Mouse (Mus musculus) CD8-positive naive resting alpha-beta T cell, adult 2 months (primary cell): Measurements from ENCODE around the gene B3galt1.

Experiments used
- DNase-seq, 2 experiments: peaks; one replicate each; pipeline ENCODE4 v3.0.0; 2022; ENCODE audit warnings: low read depth in 2 of 2, low spot score in 2 of 2

B3galt1 gene

GRCm38 (mm10) chr2:67724249-67724648 lies 158.6 kb downstream of the B3galt1 start:
- DNase-seq: no peak

GRCm38 (mm10) chr2:67730771-67731170 lies 165.1 kb downstream of the B3galt1 start:
- DNase-seq: no peak

- DNase-seq: no peak
Observed at GRCm38 (mm10) chr2:67751585-67751984, 185.9 kb downstream of the B3galt1 start.

- DNase-seq: no peak
Observed at GRCm38 (mm10) chr2:67756507-67756906, 190.8 kb downstream of the B3galt1 start.

- DNase-seq: no peak
Observed at GRCm38 (mm10) chr2:67787536-67787935, 221.9 kb downstream of the B3galt1 start.

- no peak for DNase-seq
Observed at GRCm38 (mm10) chr2:67797561-67797960, 231.9 kb downstream of the B3galt1 start.

GRCm38 (mm10) chr2:67799981-67800380 lies 234.3 kb downstream of the B3galt1 start:
- DNase-seq: no peak

GRCm38 (mm10) chr2:67816149-67816548 lies 250.5 kb downstream of the B3galt1 start:
- no peak for DNase-seq

GRCm38 (mm10) chr2:67818014-67818413 lies 252.3 kb downstream of the B3galt1 start:
- no peak for DNase-seq

GRCm38 (mm10) chr2:67822360-67822759 lies 256.7 kb downstream of the B3galt1 start:
- DNase-seq: no peak

- no peak for DNase-seq
Observed at GRCm38 (mm10) chr2:67827697-67828096, 262.0 kb downstream of the B3galt1 start.

- DNase-seq: no peak
Observed at GRCm38 (mm10) chr2:67829055-67829915, 263.6 kb downstream of the B3galt1 start.

GRCm38 (mm10) chr2:67847806-67848205 lies 282.1 kb downstream of the B3galt1 start:
- no peak for DNase-seq

GRCm38 (mm10) chr2:67850725-67851124 lies 285.1 kb downstream of the B3galt1 start:
- DNase-seq: no peak

- DNase-seq: no peak
Observed at GRCm38 (mm10) chr2:67858340-67858739, 292.7 kb downstream of the B3galt1 start.

GRCm38 (mm10) chr2:67859004-67859403 lies 293.3 kb downstream of the B3galt1 start:
- DNase-seq: no peak

- DNase-seq: no peak
Observed at GRCm38 (mm10) chr2:67873368-67873767, 307.7 kb downstream of the B3galt1 start.

GRCm38 (mm10) chr2:67879836-67880235 lies 314.2 kb downstream of the B3galt1 start:
- DNase-seq: no peak

- no peak for DNase-seq
Observed at GRCm38 (mm10) chr2:67881713-67882281, 316.1 kb downstream of the B3galt1 start.

GRCm38 (mm10) chr2:67897956-67898689 lies 332.5 kb downstream of the B3galt1 start:
- no peak for DNase-seq

- no peak for DNase-seq
Observed at GRCm38 (mm10) chr2:67901574-67901973, 335.9 kb downstream of the B3galt1 start.
